Mouse (Mus musculus) lung, postnatal 0 days (tissue): Measurements from ENCODE around the gene Prkce.

Source experiments
- CTCF ChIP-seq: IDR thresholded peaks from 2 replicates; pipeline ENCODE4 v1.5.1; 2016; ENCODE audit warnings: antibody characterized with exemption, mild to moderate bottlenecking
- EP300 ChIP-seq: IDR thresholded peaks from 2 replicates; pipeline ENCODE4 v1.6.1; 2016; ENCODE audit warnings: antibody characterized with exemption, mild to moderate bottlenecking, control low read depth

GRCm38 (mm10) chr17:86381464-86381863, 213.9 kb downstream of the Prkce start:
- no peak for TF ChIP-seq CTCF
- TF ChIP-seq EP300: no peak
